Mouse (Mus musculus) left cerebral cortex, adult 8-10 months (tissue): ENCODE measurements around the gene Acox1. TPM values are rescaled to one million over a fixed set of nuclear protein-coding genes. Genes with fewer than 3 reads are reported as not detected.

ENCODE experiments used
- DNase-seq, 2 experiments: peaks; one replicate each; pipeline ENCODE4 v3.0.0; 2022; ENCODE audit warnings: low spot score in 2 of 2
- total RNA-seq, 4 experiments: library from RNA; stranded (reverse); gene quantifications; 2 replicates each; pipeline ENCODE4 v1.2.4; 2022

Acox1 gene
- total RNA-seq: 100 to 1,000 TPM; 122 to 132 (median 126) TPM

DNA sequence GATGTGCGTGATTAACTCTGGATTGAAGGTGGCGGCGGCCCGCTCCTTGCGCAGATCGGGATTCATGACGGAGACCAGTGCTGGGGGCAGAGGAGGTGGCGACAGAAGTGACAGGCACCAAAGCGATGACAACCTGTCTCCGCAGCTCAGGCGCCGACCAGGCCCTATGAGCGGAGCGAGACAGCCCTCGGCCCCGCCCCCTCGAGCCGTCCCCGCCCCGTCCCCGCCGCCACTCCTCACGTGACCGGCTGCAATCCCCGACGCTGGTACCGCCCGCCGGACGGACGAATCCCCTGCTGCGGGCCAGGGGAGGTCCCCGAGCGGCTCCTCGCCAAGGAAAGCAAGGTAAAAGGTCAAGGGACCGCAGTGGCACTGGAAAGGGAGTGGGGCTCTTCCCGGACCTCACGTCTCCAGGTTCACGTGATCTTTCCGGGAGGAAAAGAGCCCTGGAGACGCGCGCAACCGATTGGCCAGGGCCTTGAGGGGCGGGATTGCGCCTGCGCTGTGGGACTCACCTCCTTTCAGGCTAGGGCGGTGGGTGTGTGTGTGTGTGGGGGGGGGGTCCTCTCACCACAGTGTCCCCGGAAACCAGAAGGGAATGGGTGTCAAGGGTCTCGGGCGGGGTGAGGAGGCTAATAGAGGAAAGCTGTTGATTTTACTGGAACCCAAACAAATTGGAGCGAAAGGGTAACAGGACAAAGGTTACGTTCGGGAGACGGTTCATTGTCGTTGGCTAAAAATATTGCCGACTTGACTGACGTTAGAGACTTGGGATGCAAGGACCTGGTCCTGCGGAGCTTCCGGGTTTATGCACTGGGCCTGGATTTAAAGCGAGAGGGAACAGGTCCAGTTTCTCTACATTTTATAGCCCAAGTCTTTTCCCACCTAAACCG, at the start of gene Acox1, which contains the start of gene Ten1:
TSS of gene Acox1 (minus strand) at position 407 of the 893 bp plus-strand sequence.
TSS of gene Ten1 (plus strand) at position 217 of the 893 bp plus-strand sequence.
- DNase-seq: peak; percentile 92 to 97

GRCm38 (mm10) chr11:116247502-116248222, 48.8 kb upstream of the Acox1 start:
- DNase-seq: no peak

- no peak for DNase-seq
These were observed 46.8 kb upstream of the Acox1 start for GRCm38 (mm10) chr11:116245616-116246015.

GRCm38 (mm10) chr11:116244580-116244979, 45.7 kb upstream of the Acox1 start:
- DNase-seq: no peak

- no peak for DNase-seq
These were observed 42.9 kb upstream of the Acox1 start for GRCm38 (mm10) chr11:116241744-116242235.

- DNase-seq: no peak
These were observed 41.0 kb upstream of the Acox1 start for GRCm38 (mm10) chr11:116239797-116240196.

DNA sequence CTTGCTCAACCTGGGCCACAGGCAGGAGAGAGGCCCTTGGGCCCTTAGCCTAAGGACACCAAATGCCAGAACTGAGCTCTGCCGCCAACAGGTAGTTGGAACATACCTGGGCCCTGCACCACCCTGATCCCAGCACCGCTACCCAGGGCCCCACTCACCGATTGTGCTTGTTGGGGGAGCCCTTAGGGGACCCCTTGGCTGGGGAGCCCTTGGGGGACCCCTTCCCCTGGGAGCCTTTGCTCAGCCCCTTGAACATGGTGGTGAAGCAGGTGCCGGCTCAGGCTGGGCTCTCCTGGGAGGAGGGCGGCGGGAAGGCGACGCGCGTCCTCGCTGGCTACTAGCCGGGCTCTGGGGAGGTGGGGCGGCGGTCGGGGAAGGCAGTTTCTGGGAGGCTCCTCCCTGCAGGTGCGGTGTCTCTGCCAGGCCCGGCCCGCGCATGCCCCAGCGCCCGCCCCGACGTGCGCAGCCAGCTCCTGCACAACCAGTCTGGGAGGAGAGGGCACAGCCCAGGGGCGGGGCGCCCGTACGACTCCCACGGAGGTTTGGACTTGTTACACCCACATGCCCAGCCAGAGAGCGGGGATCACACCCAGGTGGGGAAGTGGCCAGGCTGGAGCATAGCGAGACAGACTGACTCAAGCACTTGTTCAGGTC, 39.0 kb upstream of the Acox1 start, which contains the start of gene Evpl:
TSS of gene Evpl (minus strand) at position 336 of the 654 bp plus-strand sequence.
- DNase-seq: no peak

DNA sequence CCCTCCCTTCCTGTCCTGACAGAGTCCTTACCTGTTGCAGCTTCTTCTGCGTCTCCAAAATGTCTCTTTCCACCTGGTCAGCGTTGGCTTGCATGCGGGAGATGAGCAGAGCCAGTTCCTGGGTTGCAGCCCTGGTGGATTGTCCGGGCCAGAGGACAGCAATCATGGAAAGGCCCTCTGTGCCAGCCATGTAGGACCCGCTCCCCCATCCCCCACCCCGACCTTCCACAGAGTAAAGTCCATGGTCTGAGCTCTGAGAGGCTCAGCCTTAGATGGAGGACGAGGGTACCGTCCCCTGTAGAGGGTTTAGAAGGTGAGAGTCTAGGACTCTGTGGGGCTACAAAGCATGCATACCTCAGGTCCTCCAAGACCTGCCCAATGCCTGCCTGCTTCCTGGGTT, 36.1 kb upstream of the Acox1 start:
- DNase-seq: no peak

DNA sequence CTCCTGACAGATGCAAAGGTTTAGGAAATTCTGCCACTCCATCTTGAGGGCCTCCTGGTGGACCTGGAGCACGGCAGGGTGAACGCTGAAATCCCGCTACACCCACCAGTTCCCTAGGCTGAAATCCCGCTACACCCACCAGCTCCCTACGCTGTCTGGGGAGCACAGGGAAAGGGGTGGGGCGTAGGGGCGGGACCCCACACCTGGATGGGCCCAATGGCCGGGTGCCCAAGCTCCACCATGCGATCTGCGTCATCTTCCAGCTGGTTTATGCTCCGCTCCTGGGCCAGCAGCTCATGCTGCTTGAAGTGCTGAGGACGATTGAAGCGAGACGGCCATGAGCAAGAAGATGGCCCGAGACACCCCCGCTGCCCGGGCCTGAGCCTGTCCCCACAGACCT, 33.6 kb upstream of the Acox1 start:
- no peak for DNase-seq

- no peak for DNase-seq
These were observed 29.9 kb upstream of the Acox1 start for GRCm38 (mm10) chr11:116228699-116229098.

DNA sequence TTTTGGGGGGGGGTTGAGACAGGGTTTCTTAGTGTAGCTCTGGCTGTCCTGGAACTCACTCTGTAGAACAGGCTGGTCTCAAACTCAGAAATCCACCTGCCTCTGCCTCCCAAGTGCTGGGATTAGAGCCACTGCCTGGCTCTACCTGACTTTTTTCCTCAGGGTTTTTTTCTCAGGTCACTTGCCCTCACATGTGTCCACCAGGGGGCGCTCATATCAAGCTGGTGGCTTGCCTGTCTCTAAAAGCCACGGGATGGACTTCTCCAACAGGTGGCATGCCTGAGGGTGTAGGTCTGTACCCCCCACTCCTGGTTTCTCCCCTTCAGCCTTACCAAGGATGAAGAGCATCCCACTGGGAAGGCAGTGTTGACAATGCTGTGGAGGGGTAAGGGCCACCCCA, 27.6 kb upstream of the Acox1 start:
- peak in 1 of 2 experiments; percentile 62 for DNase-seq

- no peak for DNase-seq
These were observed 23.9 kb upstream of the Acox1 start for GRCm38 (mm10) chr11:116222740-116223059.

- no peak for DNase-seq
These were observed 23.3 kb upstream of the Acox1 start for GRCm38 (mm10) chr11:116221931-116222739.

DNA sequence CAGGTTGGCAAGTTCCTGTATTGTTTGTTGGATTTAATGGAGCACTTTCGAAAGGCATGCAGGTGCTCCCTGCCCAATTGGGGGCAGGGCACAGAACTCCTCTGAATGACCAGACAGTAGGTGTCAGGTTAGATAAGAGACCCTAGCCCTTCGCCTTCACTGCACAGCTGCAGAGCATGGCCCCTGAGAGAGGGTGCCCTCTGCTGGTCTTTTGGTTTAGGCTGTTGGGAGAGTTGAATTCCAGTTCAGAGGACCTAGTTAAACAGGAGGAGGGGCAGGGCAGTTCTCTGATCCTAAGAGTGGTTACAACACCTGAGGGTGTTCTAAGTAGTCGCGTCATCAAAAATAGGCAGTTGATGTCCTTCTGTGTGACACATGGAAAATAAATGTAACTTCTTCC, 21.0 kb upstream of the Acox1 start:
- DNase-seq: no peak

DNA sequence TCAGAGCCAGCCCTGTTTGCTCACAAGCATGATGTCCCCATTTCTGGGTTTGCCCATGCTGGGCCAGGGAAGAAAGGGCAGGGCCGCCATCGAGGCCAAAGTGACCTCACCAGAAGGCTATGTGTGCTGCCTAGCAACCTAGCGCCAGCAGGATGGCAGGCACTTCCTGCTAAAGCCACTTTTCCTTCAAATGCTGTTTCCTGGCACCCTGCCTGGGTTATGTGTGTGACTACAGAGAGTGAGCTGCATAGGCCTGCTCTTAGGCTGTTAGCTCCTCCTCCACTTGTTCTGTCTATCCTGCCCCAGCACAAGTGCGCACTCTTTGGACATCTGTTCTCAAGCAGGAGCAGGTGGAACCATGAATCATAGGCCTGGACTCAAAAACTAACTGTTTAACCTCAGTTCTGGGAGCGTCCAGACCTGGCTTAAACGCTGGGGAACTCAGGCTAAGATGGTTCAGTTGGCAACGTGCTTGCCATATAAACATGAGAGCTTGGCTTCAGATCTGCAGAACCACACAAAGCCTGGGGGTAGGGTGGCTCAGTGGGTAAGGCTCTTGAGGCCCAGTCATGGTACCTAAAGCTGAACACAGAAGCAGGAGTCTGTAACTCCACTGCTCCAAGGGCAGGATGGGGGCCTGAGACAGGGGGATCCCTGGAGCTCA, 20.0 kb upstream of the Acox1 start:
- DNase-seq: peak in 1 of 2 experiments; percentile 87

DNA sequence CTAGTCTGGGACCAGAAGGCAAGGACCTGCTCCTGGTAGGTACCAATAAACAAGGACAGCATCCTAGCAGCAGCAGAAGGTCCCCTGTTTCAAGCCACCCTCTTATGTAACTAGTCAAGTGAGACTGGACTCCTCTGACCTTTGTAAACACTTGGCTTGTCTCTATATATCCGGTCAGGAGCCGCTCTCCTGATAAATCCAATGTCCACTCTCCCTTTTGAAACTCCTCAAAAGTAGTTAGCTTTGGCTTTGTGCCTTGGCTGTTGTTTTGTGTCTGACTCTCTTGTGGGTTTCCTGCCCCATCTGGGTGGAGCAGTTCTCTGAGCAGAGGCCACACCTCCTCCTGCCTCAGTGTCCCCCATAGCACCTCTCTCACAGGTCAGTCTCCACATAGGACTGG, 19.4 kb upstream of the Acox1 start:
- DNase-seq: no peak

GRCm38 (mm10) chr11:116216549-116216948, 17.7 kb upstream of the Acox1 start:
- DNase-seq: no peak

DNA sequence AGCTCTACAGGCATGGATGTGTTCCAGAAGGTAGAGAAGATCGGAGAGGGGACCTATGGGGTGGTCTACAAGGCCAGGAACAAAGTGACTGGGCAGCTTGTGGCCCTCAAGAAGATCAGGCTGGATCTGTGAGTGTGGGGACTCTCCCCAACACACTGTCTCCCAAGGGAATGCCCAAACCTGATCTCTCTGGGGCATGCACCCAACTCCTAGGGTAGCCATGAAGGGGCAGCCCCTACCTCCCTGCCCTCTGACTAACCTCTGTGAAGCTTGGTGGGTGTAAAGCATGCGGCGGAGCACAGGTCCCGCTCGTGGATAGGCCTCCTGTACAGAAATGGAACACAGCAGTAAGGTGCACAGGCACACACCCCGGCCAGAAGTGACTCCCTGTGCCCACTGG, 17.1 kb upstream of the Acox1 start:
- DNase-seq: no peak

DNA sequence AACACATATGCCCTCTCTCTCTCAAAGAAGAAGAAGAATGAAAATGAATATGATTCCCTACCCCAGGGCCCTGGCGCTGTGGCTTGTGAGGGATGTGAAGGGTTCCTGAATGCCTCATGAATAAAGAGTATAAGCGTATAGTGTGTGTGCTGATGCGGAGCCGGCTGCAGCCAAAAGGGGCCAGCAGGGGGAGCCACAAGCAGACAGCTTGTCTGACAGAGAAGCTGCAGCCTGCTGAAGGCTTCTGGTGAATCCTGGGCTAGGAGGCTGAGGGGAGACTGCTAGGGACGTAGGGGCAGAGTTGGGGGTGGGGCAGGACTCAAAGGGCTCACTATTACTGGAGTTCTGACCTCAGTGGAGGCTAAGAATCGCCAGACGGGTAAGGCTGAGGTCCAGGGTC, 16.3 kb upstream of the Acox1 start:
- no peak for DNase-seq

GRCm38 (mm10) chr11:116213877-116214510, 15.1 kb upstream of the Acox1 start:
- no peak for DNase-seq
